Mouse (Mus musculus): ENCODE data around the gene Igsf8.

GRCm38 (mm10) chr1:172349504-172349903 lies 88.1 kb downstream of the Igsf8 start:
- TF ChIP-seq CTCF (IDR thresholded peaks at IDR 0.05; ENCODE audit: extremely low read depth, insufficient read length, insufficient replicate concordance, low read depth, low read length) (no peak), POLR2A (IDR thresholded peaks at IDR 0.05; ENCODE audit: low read depth, low read length) (no peak)
